Mouse (Mus musculus) heart, postnatal 0 days (tissue): ENCODE results near the gene Gm4969.

ENCODE experiments used
- CTCF ChIP-seq: IDR thresholded peaks from 2 replicates; pipeline ENCODE4 v1.5.1; 2016; ENCODE audit warnings: antibody characterized with exemption, control low read depth, low read depth
- EP300 ChIP-seq: IDR thresholded peaks from 2 replicates; pipeline ENCODE4 v1.6.1; 2016; ENCODE audit warnings: antibody characterized with exemption, low read depth

- TF ChIP-seq EP300 (no peak), CTCF (no peak)
These were observed 24.4 kb downstream of the Gm4969 start for GRCm38 (mm10) chr7:19093537-19094385.
